Mouse (Mus musculus) liver, embryonic 16.5 days (tissue): ENCODE results near the gene Gzme. TPM values are rescaled to one million over a fixed set of nuclear protein-coding genes. Genes with fewer than 3 reads are reported as not detected.
"Not testable (repeated sequence)": the region's sequence is repeated elsewhere in the genome, so short reads cannot be mapped to it uniquely, and the experiment has no call there.

Experiments used
- ATAC-seq: fragments of 200-750 bp; cut with Nextera tagmentation; 2 replicates; pipeline ENCODE4 v1.8.0; 2017; ENCODE audit warnings: low read depth, mild to moderate bottlenecking, moderate number of reproducible peaks, moderate library complexity
- H3K27ac ChIP-seq: fragments of 300-500 bp; sonication (generic); 2 replicates; pipeline ENCODE4 v1.5.1; 2014; ENCODE audit warnings: mild to moderate bottlenecking, low read length
- H3K27me3 ChIP-seq: fragments of 300-500 bp; sonication (generic); 2 replicates; pipeline ENCODE4 v1.6.1; 2014; ENCODE audit warnings: low read depth, low read length, mixed read lengths; ENCODE audit not compliant: control insufficient read depth, insufficient read depth
- H3K36me3 ChIP-seq: fragments of 300-500 bp; sonication (generic); 2 replicates; pipeline ENCODE4 v1.6.1; 2014; ENCODE audit warnings: mild to moderate bottlenecking; ENCODE audit not compliant: control insufficient read depth, insufficient read depth
- H3K4me1 ChIP-seq: fragments of 300-500 bp; sonication (generic); 2 replicates; pipeline ENCODE4 v1.6.1; 2014; ENCODE audit warnings: low read depth, low read length, mixed read lengths; ENCODE audit not compliant: control insufficient read depth
- H3K4me2 ChIP-seq: fragments of 300-500 bp; sonication (generic); 2 replicates; pipeline ENCODE4 v1.6.1; 2014; ENCODE audit warnings: low read depth, low read length, mixed read lengths
- H3K4me3 ChIP-seq: fragments of 300-500 bp; sonication (generic); 2 replicates; pipeline ENCODE4 v1.5.1; 2014; ENCODE audit warnings: low read depth, mild to moderate bottlenecking, low read length
- H3K9ac ChIP-seq: fragments of 300-500 bp; sonication (generic); 2 replicates; pipeline ENCODE4 v1.6.1; 2014; ENCODE audit warnings: low read depth, low read length
- H3K9me3 ChIP-seq: fragments of 300-500 bp; sonication (generic); replicated peaks from 2 replicates; pipeline ENCODE4 v1.6.1; 2016; ENCODE audit warnings: low read length; ENCODE audit not compliant: control insufficient read depth
- WGBS: fragments of 180-500 bp; shearing (Covaris S2); extraction: QIAGEN DNeasy Blood & Tissue Kit; methylation state at CpG from one replicate; pipeline ENCODE4 v1.1.7; 2014; ENCODE audit not compliant: insufficient replicate concordance; 5-methylcytosine and 5-hydroxymethylcytosine counted together
- polyA plus RNA-seq: library from polyadenylated mRNA; unstranded; fragments of >200 nt; fragmentation: Nextera tagmentation; extraction: Ambion mirVana; gene quantifications from 2 replicates; pipeline ENCODE4 v1.2.1, GENCODE M21; 2015

The Gzme gene
- not detected in 2 replicates for polyA plus RNA-seq

DNA sequence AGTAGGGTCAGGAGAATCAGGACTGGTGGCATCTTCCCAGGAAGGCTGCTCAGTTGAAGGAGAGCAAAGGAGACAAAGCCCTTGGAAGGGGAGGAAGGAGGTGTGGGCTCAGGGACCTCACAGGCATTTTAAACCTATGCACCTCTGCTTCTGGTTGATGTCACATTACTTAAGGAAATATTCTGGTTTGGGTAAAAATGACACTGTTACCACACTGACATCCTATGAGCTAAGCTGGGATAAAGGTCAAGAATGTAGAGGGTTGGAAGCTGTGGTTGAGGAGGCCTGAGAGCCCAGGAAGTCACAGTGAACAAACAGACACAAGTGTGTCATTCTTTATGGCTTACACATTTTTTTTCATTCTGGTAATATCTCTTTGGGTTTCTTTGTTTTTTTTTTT lies at the start of gene Gzme:
Gene Gzme, minus strand, starts transcription at position 101 of the 400 bp plus-strand sequence.
- no peak within 1 kb of the TSS for H3K27ac ChIP-seq
- no peaks in the 10 kb centered on the region for H3K27me3 ChIP-seq
- H3K9ac ChIP-seq, result no peak within 1 kb of the TSS
- no peaks in the 10 kb centered on the region for H3K4me1 ChIP-seq
- no peak within 1 kb of the TSS for H3K4me2 ChIP-seq
- H3K9me3 ChIP-seq, result no peaks in the 10 kb centered on the region
- H3K36me3 ChIP-seq, result no peaks in the 10 kb centered on the region
- no peak within 1 kb of the TSS for H3K4me3 ChIP-seq
- no peak for ATAC-seq

GRCm38 (mm10) chr14:56168009-56168408 lies 47.6 kb upstream of the Gzme start:
- no peak overlapping the region for H3K4me3 ChIP-seq
- WGBS, result 41% methylated on average over 6 of the region's 6 CpGs
- ATAC-seq, result no peak
- H3K9ac ChIP-seq, result no peak overlapping the region
- no peaks in the 10 kb centered on the region for H3K27me3 ChIP-seq
- H3K4me2 ChIP-seq, result no peak overlapping the region
- no peaks in the 10 kb centered on the region for H3K36me3 ChIP-seq
- no peak overlapping the region for H3K27ac ChIP-seq
- no peaks in the 10 kb centered on the region for H3K4me1 ChIP-seq
- H3K9me3 ChIP-seq, result no peaks in the 10 kb centered on the region

- Histone ChIP-seq H3K36me3 (no peaks in the 10 kb centered on the region), H3K27ac (no peak overlapping the region), H3K4me2 (no peak overlapping the region), H3K27me3 (no peaks in the 10 kb centered on the region), H3K9ac (no peak overlapping the region), H3K4me1 (no peaks in the 10 kb centered on the region), H3K4me3 (no peak overlapping the region), H3K9me3 (no peaks in the 10 kb centered on the region)
- no peak for ATAC-seq
- WGBS, result 63% methylated on average over 2 of the region's 2 CpGs
Observed at GRCm38 (mm10) chr14:56162109-56162508, 41.7 kb upstream of the Gzme start.

- 68% methylated on average over 2 of the region's 2 CpGs for WGBS
- H3K9ac ChIP-seq, result not testable (repeated sequence)
Observed at GRCm38 (mm10) chr14:56159479-56159878, 39.1 kb upstream of the Gzme start, which contains the start of gene Gzmg. Gene Gzmg (minus strand): TSS chr14:56159579.

DNA sequence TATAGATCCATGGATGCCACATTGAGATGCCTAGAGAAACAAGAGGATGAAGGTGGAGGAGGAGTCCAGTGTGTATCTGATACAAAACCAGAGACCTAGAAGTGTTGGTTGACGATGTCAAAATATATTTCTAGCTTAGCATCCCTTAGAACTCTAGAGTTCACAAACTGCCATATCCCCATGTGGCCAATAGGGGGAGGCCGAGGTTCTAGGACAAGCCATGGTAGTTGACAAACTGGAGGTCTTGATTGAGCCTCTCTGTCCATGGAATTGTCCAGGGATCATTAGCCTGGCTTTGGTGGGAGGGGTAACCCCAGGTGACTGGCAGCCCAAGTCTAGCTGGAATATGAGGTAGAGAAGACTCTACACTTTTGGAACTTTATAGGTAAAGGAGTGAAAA lies 34.9 kb upstream of the Gzme start:
- H3K27ac ChIP-seq, result no peak overlapping the region
- H3K36me3 ChIP-seq, result no peaks in the 10 kb centered on the region
- H3K27me3 ChIP-seq, result no peaks in the 10 kb centered on the region
- H3K4me3 ChIP-seq, result no peak overlapping the region
- no peak for ATAC-seq
- no peak overlapping the region for H3K4me2 ChIP-seq
- no peaks in the 10 kb centered on the region for H3K4me1 ChIP-seq
- no peak overlapping the region for H3K9ac ChIP-seq
- 44% methylated on average over 2 of the region's 2 CpGs for WGBS
- H3K9me3 ChIP-seq, result no peaks in the 10 kb centered on the region

More at GRCm38 (mm10) chr14:56159479-56159878, 39.1 kb upstream of the Gzme start, which contains the start of gene Gzmg:
- H3K4me1 ChIP-seq, H3K27ac ChIP-seq, H3K9me3 ChIP-seq, H3K4me3 ChIP-seq, ATAC-seq, H3K27me3 ChIP-seq, H3K4me2 ChIP-seq, H3K36me3 ChIP-seq: not testable (repeated sequence)

- not testable (repeated sequence) for H3K9me3 ChIP-seq, H3K4me2 ChIP-seq, H3K4me3 ChIP-seq, ATAC-seq, H3K27me3 ChIP-seq, H3K36me3 ChIP-seq, H3K27ac ChIP-seq, H3K9ac ChIP-seq, H3K4me1 ChIP-seq
- WGBS, result 38% methylated on average over 1 of the region's 1 CpGs
Observed at GRCm38 (mm10) chr14:56133675-56134074, 13.2 kb upstream of the Gzme start.

DNA sequence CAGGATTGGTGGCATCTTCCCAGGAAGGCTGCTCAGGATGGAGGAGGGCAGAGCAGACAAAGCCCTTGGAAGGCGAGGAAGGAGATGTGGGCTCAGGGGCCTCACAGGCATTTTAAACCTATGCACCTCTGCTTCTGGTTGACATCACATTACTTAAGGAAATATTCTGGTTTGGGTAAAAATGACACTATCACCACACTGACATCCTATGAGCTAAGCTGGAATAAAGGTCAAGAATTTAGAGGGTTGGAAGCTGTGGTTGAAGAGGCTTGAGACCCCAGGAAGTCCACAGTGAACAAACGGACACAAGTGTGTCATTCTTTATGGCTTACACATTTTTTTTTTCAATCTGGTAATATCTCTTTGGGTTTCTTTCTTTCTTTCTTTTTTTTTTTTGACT lies 12.1 kb upstream of the Gzme start, which contains the start of gene Gzmd:
Gene Gzmd, minus strand, starts transcription at position 101 of the 400 bp plus-strand sequence.
- H3K4me1 ChIP-seq, ATAC-seq, H3K36me3 ChIP-seq, H3K4me3 ChIP-seq, H3K27ac ChIP-seq, H3K27me3 ChIP-seq, H3K4me2 ChIP-seq, H3K9me3 ChIP-seq, H3K9ac ChIP-seq: not testable (repeated sequence)
- 59% methylated on average over 2 of the region's 2 CpGs for WGBS

DNA sequence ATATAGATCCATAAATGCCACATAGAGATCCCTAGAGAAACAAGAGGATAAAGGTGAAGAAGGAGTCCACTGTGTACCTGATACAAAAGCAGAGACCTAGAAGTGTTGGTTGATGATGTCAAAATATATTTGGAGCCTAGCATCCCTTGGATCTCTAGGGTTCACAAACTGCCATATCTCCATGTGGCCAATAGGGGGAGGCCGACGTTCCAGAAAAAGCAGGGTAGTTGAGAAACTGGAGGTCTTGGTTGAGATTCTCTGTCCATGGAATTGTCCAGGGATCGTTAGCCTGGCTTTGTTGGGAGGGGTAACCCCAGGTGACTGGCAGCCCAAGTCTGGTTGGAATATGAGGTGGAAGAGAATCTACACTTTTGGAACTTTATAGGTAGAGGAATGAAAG lies 7.9 kb upstream of the Gzme start:
- no peak overlapping the region for H3K27ac ChIP-seq
- no peaks in the 10 kb centered on the region for H3K4me1 ChIP-seq
- H3K36me3 ChIP-seq, result no peaks in the 10 kb centered on the region
- no peaks in the 10 kb centered on the region for H3K9me3 ChIP-seq
- 31% methylated on average over 3 of the region's 3 CpGs for whole genome bisulfite sequencing
- ATAC-seq, result no peak
- no peak overlapping the region for H3K4me2 ChIP-seq
- no peak overlapping the region for H3K4me3 ChIP-seq
- no peaks in the 10 kb centered on the region for H3K27me3 ChIP-seq
- H3K9ac ChIP-seq, result no peak overlapping the region

- WGBS, result 66% methylated on average over 3 of the region's 3 CpGs
Observed at GRCm38 (mm10) chr14:56123516-56123915, 3.1 kb upstream of the Gzme start.

More at GRCm38 (mm10) chr14:56123516-56123915, 3.1 kb upstream of the Gzme start:
- H3K27ac ChIP-seq, result no peak overlapping the region
- H3K9me3 ChIP-seq, result no peaks in the 10 kb centered on the region
- no peak overlapping the region for H3K9ac ChIP-seq
- no peak overlapping the region for H3K4me2 ChIP-seq
- no peaks in the 10 kb centered on the region for H3K4me1 ChIP-seq
- no peak overlapping the region for H3K4me3 ChIP-seq
- no peak for ATAC-seq
- H3K36me3 ChIP-seq, result no peaks in the 10 kb centered on the region
- no peaks in the 10 kb centered on the region for H3K27me3 ChIP-seq
